Mouse (Mus musculus) heart, adult 8-10 months (tissue): ENCODE results near the gene Tet2. TPM values are rescaled to one million over a fixed set of nuclear protein-coding genes. Genes with fewer than 3 reads are reported as not detected.

Experiments
- DNase-seq: peaks from one replicate; pipeline ENCODE4 v3.0.0; 2022; ENCODE audit warnings: low spot score
- microRNA-seq: library from miRNA; unstranded; fragments of <30 nt; microRNA quantifications from one replicate; pipeline ENCODE4 v1.2.0, GENCODE M21; 2022
- total RNA-seq, 4 experiments: library from RNA; stranded (reverse); gene quantifications; 2 replicates each; pipeline ENCODE4 v1.2.4; 2022

The Tet2 gene
- total RNA-seq, 4 experiments from 2014 or later: 13.4 to 17.6 (median 14.7) TPM

GRCm38 (mm10) chr3:133453896-133454295 lies 91.0 kb downstream of the Tet2 start:
- no peak for DNase-seq

DNA sequence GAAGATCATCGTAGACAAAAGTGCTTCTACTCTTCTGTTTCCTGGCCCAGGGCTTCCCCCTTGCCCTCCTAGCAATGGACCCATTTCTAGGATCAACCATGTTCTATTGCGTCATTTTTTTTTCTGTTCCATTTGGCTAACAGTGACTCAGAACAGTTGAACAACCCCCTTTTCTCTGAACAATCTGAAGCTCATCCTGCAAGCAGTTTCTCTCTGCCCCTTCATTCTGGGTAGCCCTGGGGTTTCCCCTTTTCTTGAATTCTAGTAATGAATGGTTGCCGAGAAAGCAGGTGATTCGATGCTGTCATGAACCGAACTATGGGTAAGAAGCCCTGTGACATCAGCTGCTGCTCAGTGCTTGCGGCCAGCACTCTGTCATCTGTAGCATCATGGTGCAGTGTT lies 108.0 kb downstream of the Tet2 start:
- no peak for DNase-seq

GRCm38 (mm10) chr3:133436279-133436860 lies 108.6 kb downstream of the Tet2 start:
- no peak for DNase-seq

DNA sequence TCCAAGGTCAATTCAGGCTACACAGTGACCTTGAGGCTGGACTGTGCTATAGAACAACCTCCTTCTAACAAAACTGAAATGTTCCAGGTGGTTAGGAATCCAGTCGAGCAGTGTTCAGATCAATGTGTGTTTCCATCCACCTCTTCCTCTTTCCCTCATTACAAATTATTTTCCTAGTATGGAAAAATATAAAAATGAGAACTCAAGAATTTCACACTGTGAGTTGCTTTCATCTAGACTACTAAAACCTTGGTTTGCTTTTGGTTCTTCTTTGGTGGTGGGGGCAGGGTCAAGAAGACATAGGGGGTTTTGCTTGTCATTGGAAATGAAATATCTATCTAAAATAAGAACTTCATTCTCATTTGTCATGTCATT lies 109.2 kb downstream of the Tet2 start:
- DNase-seq: no peak

GRCm38 (mm10) chr3:133435141-133435773 lies 109.7 kb downstream of the Tet2 start:
- DNase-seq: no peak

GRCm38 (mm10) chr3:133429394-133430173 lies 115.4 kb downstream of the Tet2 start:
- DNase-seq: no peak

DNA sequence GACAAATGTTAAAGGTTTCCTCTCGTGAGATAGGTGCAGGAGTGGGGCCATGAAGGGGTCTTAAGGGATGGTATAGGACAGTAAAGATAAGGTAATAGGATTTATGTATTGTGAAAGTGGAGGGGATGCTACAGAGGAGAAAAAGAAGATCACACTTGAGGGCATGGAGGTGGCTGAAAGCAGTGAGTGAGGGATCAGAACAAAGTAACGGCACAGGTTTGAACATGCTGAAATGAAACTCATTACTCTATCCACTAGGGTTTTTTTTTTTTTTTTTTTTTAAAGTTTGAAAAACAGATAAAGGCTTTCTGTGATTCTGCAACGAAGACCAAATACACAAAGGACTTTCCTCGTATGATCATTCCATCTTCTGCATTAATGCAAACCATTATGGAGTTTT lies 116.9 kb downstream of the Tet2 start:
- no peak for DNase-seq

GRCm38 (mm10) chr3:133423073-133423472 lies 121.9 kb downstream of the Tet2 start:
- DNase-seq: no peak

GRCm38 (mm10) chr3:133414747-133415146 lies 130.2 kb downstream of the Tet2 start:
- no peak for DNase-seq

Small RNA genes lying within 50 kb of the gene (microRNA-seq; reads per million reads assigned to microRNA genes)
- not detected for gene Gm25042

Other genes starting within 250 kb of the Tet2 start
- 100 to 1,000 TPM; 145 to 164 (median 149) TPM for gene Ppa2, start 235.0 kb downstream of the Tet2 start, total RNA-seq